Mouse (Mus musculus) gastrocnemius, adult 2 months (tissue): Measurements from ENCODE around the gene 1700011M02Rik. TPM values are rescaled to one million over a fixed set of nuclear protein-coding genes. Genes with fewer than 3 reads are reported as not detected.
"Not testable (repeated sequence)": the region's sequence is repeated elsewhere in the genome, so short reads cannot be mapped to it uniquely, and the experiment has no call there.

Source experiments
- DNase-seq: peaks from one replicate; pipeline ENCODE4 v3.0.0; 2022
- H3K27ac ChIP-seq: fragments of 200-600 bp; 2 replicates; pipeline ENCODE4 v1.8.1; 2022; ENCODE audit warnings: mild to moderate bottlenecking
- H3K4me3 ChIP-seq: fragments of 200-600 bp; 2 replicates; pipeline ENCODE4 v1.8.1; 2022; ENCODE audit warnings: mild to moderate bottlenecking, moderate library complexity
- CTCF ChIP-seq: fragments of 200-600 bp; IDR thresholded peaks from 2 replicates; pipeline ENCODE4 v1.8.1; 2022; ENCODE audit warnings: antibody characterized with exemption, mild to moderate bottlenecking, moderate library complexity
- intact Hi-C: fragments of 180-260 bp; cut with DNase I; formaldehyde crosslinking; loops from one replicate; pipeline ENCODE4 v1.15.1; 2025
- long read RNA-seq, 2 experiments: library from polyadenylated mRNA; stranded (forward); transcript quantifications; one replicate each; pipeline ENCODE4 v2.0.0; 2021
- total RNA-seq, 2 experiments: library from RNA; stranded (reverse); gene quantifications; 2 replicates each; pipeline ENCODE4 v1.2.3; 2021

Gene 1700011M02Rik
- not detected for total RNA-seq
- long read RNA-seq, experiment 1, result 0 reads
- long read RNA-seq, experiment 2, result 0 reads

GRCm38 (mm10) chrX:102908587-102908986 is at the start of gene 1700011M02Rik, which contains the start of gene Dmrtc1a:
Gene 1700011M02Rik (plus strand): TSS chrX:102908905.
Gene Dmrtc1a (minus strand): TSS chrX:102908687.
- intact Hi-C loops, result not testable (repeated sequence)

GRCm38 (mm10) chrX:102867871-102868270 is 40.8 kb upstream of the 1700011M02Rik start, which contains the start of gene 1700031F05Rik:
Gene 1700031F05Rik (minus strand): TSS chrX:102867971.
- intact Hi-C loops, result no loop called here
- H3K27ac ChIP-seq, result no peak within 1 kb of the TSS
- no peak within 1 kb of the TSS for H3K4me3 ChIP-seq
- DNase-seq, result no peak
- no peak for TF ChIP-seq CTCF

More at GRCm38 (mm10) chrX:102908587-102908986, at the start of gene 1700011M02Rik, which contains the start of gene Dmrtc1a:
- not testable (repeated sequence) for H3K27ac ChIP-seq, DNase-seq, H3K4me3 ChIP-seq

GRCm38 (mm10) chrX:102914823-102915222 is 6.1 kb downstream of the 1700011M02Rik start:
- H3K27ac ChIP-seq, DNase-seq, H3K4me3 ChIP-seq: not testable (repeated sequence)
- intact Hi-C loops, result loop anchor here (5.0 kb wide), 1 partner anchor 213 kb away; no protein-coding TSS in a partner anchor

GRCm38 (mm10) chrX:102926707-102927106 is 18.0 kb downstream of the 1700011M02Rik start:
- intact Hi-C loops, H3K4me3 ChIP-seq, DNase-seq: not testable (repeated sequence)

GRCm38 (mm10) chrX:102928072-102928471 is 19.4 kb downstream of the 1700011M02Rik start, which contains the start of gene 1700018G05Rik:
Gene 1700018G05Rik (plus strand): TSS chrX:102928372.
- intact Hi-C loops, DNase-seq, H3K4me3 ChIP-seq, H3K27ac ChIP-seq: not testable (repeated sequence)

More at GRCm38 (mm10) chrX:102926707-102927106, 18.0 kb downstream of the 1700011M02Rik start:
- TF ChIP-seq CTCF, result peak; percentile 47
- H3K27ac ChIP-seq, result not testable (repeated sequence)

- H3K4me3 ChIP-seq, result peak overlapping the region; percentile 72; the same call in 1 of the 2 replicates
- no peak overlapping the region for H3K27ac ChIP-seq
- intact Hi-C loops, result no loop called here
- no peak for TF ChIP-seq CTCF
- no peak for DNase-seq
Measured at GRCm38 (mm10) chrX:102932992-102933570, 24.4 kb downstream of the 1700011M02Rik start.

GRCm38 (mm10) chrX:102933571-102934394 is 25.1 kb downstream of the 1700011M02Rik start:
- Histone ChIP-seq H3K27ac (no peak overlapping the region), H3K4me3 (peak overlapping the region; percentile 72)
- TF ChIP-seq CTCF, result peak; percentile 62
- intact Hi-C loops, result no loop called here
- peak; percentile 54 for DNase-seq

GRCm38 (mm10) chrX:102934395-102934764 is 25.7 kb downstream of the 1700011M02Rik start:
- H3K27ac ChIP-seq, result no peak overlapping the region
- intact Hi-C loops, result no loop called here
- no peak for TF ChIP-seq CTCF
- DNase-seq, result no peak
- no peak overlapping the region for H3K4me3 ChIP-seq

GRCm38 (mm10) chrX:102936743-102937142 is 28.0 kb downstream of the 1700011M02Rik start:
- no peak overlapping the region for H3K27ac ChIP-seq
- no peak overlapping the region for H3K4me3 ChIP-seq
- DNase-seq, result no peak
- no peak for TF ChIP-seq CTCF
- intact Hi-C loops, result no loop called here

GRCm38 (mm10) chrX:102950136-102950535 is 41.4 kb downstream of the 1700011M02Rik start:
- H3K27ac ChIP-seq, intact Hi-C loops, DNase-seq, H3K4me3 ChIP-seq: not testable (repeated sequence)

- Histone ChIP-seq H3K27ac (no peak overlapping the region), H3K4me3 (no peak overlapping the region)
- TF ChIP-seq CTCF, result peak; percentile 49
- no peak for DNase-seq
- intact Hi-C loops, result no loop called here
Measured at GRCm38 (mm10) chrX:102958917-102959316, 50.2 kb downstream of the 1700011M02Rik start.

Other genes starting within 250 kb of the 1700011M02Rik start
- gene Gm3880, start 221.9 kb upstream of the 1700011M02Rik start, total RNA-seq, result not detected
- not detected for gene Gm9112, start 201.3 kb upstream of the 1700011M02Rik start, total RNA-seq
- gene Dmrtc1b, start 201.0 kb upstream of the 1700011M02Rik start, total RNA-seq, result not detected
- not detected for gene Dmrtc1c1, start 105.9 kb upstream of the 1700011M02Rik start, total RNA-seq
- not detected for gene Dmrtc1c2, start 54.3 kb upstream of the 1700011M02Rik start, total RNA-seq
- not detected for gene 1700031F05Rik, start 40.9 kb upstream of the 1700011M02Rik start, total RNA-seq
- gene Dmrtc1a, start 218 bp upstream of the 1700011M02Rik start, total RNA-seq, result not detected
- gene 1700018G05Rik, start 19.5 kb downstream of the 1700011M02Rik start, total RNA-seq, result not detected